Mouse (Mus musculus) midbrain, embryonic 14.5 days (tissue): ENCODE results near the gene Kcnk5. TPM values are rescaled to one million over a fixed set of nuclear protein-coding genes. Genes with fewer than 3 reads are reported as not detected.

Experiments
- ATAC-seq: fragments of 200-750 bp; cut with Nextera tagmentation; 2 replicates; pipeline ENCODE4 v1.8.0; 2017; ENCODE audit warnings: moderate number of reproducible peaks, moderate library complexity; ENCODE audit not compliant: low FRiP score, low TSS enrichment
- DNase-seq: peaks from one replicate; pipeline ENCODE4 v3.0.0-alpha.2; 2015
- H3K27ac ChIP-seq: fragments of 300-500 bp; sonication (generic); replicated peaks from 2 replicates; pipeline ENCODE4 v1.5.1; 2014; ENCODE audit warnings: mild to moderate bottlenecking, low read depth, low read length, moderate library complexity
- H3K27me3 ChIP-seq: fragments of 300-500 bp; sonication (generic); 2 replicates; pipeline ENCODE4 v1.6.1; 2014; ENCODE audit warnings: low read length, control low read depth, mixed read lengths; ENCODE audit not compliant: control insufficient read depth, insufficient read depth
- H3K36me3 ChIP-seq: fragments of 300-500 bp; sonication (generic); 2 replicates; pipeline ENCODE4 v1.6.1; 2014; ENCODE audit warnings: low read length, control low read depth; ENCODE audit not compliant: control insufficient read depth, insufficient read depth
- H3K4me1 ChIP-seq: fragments of 300-500 bp; sonication (generic); 2 replicates; pipeline ENCODE4 v1.6.1; 2014; ENCODE audit warnings: mild to moderate bottlenecking, antibody characterized with exemption, low read length, control low read depth; ENCODE audit not compliant: control insufficient read depth, insufficient read depth
- H3K4me2 ChIP-seq: fragments of 300-500 bp; sonication (generic); 2 replicates; pipeline ENCODE4 v1.6.1; 2014; ENCODE audit warnings: mild to moderate bottlenecking, low read length, moderate library complexity
- H3K4me3 ChIP-seq: fragments of 300-500 bp; sonication (generic); replicated peaks from 2 replicates; pipeline ENCODE4 v1.5.1; 2014; ENCODE audit warnings: low read depth, low read length
- H3K9ac ChIP-seq: fragments of 300-500 bp; sonication (generic); replicated peaks from 2 replicates; pipeline ENCODE4 v1.6.1; 2014; ENCODE audit warnings: mild to moderate bottlenecking, low read length, moderate library complexity
- H3K9me3 ChIP-seq: fragments of 300-500 bp; sonication (generic); 2 replicates; pipeline ENCODE4 v1.6.1; 2016; ENCODE audit warnings: low read length, control low read depth, mixed read lengths; ENCODE audit not compliant: control insufficient read depth
- WGBS: fragments of 180-500 bp; shearing (Covaris S2); extraction: QIAGEN DNeasy Blood & Tissue Kit; methylation state at CpG from one replicate; pipeline ENCODE4 v1.1.7; 2014; 5-methylcytosine and 5-hydroxymethylcytosine counted together
- polyA plus RNA-seq: library from polyadenylated mRNA; unstranded; fragments of >200 nt; fragmentation: Nextera tagmentation; extraction: Ambion mirVana; gene quantifications from 2 replicates; pipeline ENCODE4 v1.2.1, GENCODE M21; 2014

Gene Kcnk5
- 0.43 and 0.88 TPM in 2 replicates for polyA plus RNA-seq

GRCm38 (mm10) chr14:20181466-20181921, at the start of gene Kcnk5:
TSS of gene Kcnk5 (minus strand) at chr14:20181809.
- ATAC-seq (peak; percentile 87), DNase-seq (peak; percentile 90)
- WGBS = under 1% methylated on average over 36 of the region's 36 CpGs
- H3K36me3 ChIP-seq = no peaks in the 10 kb centered on the region
- no peaks in the 10 kb centered on the region for H3K9me3 ChIP-seq
- H3K27ac ChIP-seq = no peak within 1 kb of the TSS
- H3K4me3 ChIP-seq = peak within 1 kb of the TSS; percentile 55
- H3K4me2 ChIP-seq = peak within 1 kb of the TSS; percentile 92
- H3K27me3 ChIP-seq = no peaks in the 10 kb centered on the region; the same call in 1 of the 2 replicates
- peak within 1 kb of the TSS; percentile 36; the same call in 1 of the 2 replicates for H3K9ac ChIP-seq
- H3K4me1 ChIP-seq = peaks cover 12% of the 10 kb centered on the region; the same call in 1 of the 2 replicates

GRCm38 (mm10) chr14:20230063-20230491, 48.5 kb upstream of the Kcnk5 start:
- ATAC-seq = no peak
- H3K27ac ChIP-seq = no peak overlapping the region

DNA sequence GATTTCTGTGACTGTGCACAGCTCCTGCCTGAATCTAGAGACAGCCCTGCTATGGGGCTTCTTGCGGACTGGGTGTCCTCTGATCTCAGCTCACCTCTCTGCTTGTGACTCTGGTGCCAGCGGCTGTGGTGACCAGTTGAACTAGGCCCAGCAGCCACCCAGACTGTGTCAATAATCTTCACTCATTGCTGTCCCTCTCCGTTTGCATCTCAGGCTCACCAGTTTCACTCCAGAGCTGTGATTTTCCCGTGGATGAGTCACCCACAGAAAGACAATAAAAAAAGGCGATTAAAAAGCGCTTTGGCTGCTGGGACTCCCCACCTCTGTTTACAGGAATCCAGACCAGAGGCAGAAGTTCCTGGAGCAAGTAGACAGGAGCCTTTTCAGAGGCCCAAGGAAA, 47.8 kb upstream of the Kcnk5 start:
- Histone ChIP-seq H3K4me2 (no peak overlapping the region), H3K9me3 (no peaks in the 10 kb centered on the region), H3K9ac (no peak overlapping the region), H3K36me3 (no peaks in the 10 kb centered on the region), H3K27ac (no peak overlapping the region), H3K4me3 (no peak overlapping the region), H3K4me1 (peaks cover 23% of the 10 kb centered on the region), H3K27me3 (no peaks in the 10 kb centered on the region)
- DNase-seq (no peak), ATAC-seq (no peak)
- WGBS = 83% methylated on average over 6 of the region's 6 CpGs

More at GRCm38 (mm10) chr14:20230063-20230491, 48.5 kb upstream of the Kcnk5 start:
- Histone ChIP-seq H3K9ac (no peak overlapping the region), H3K36me3 (no peaks in the 10 kb centered on the region), H3K27me3 (no peaks in the 10 kb centered on the region), H3K4me2 (no peak overlapping the region), H3K4me3 (no peak overlapping the region), H3K4me1 (peaks cover 17% of the 10 kb centered on the region), H3K9me3 (no peaks in the 10 kb centered on the region)
- no peak for DNase-seq
- WGBS = 79% methylated on average over 7 of the region's 7 CpGs

DNA sequence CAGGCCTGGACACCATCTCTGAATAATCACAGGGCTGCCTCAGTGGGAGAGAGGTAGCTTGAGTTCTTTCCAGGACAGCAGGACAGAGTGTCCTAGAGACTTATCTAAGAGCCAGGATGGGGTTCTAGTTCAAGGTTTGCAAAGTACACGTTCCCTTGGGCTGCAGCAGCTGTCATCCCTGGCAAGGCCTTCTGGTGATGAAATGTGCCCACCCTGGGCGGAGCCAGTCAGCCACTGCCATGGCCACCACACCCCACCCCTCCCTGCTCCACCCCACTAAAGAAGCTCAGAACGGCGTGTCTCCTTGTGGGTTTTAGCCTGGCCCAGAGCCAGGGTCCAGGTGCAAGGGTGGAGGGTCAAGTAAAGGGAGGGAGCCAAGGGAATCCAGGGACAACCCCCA, 46.7 kb upstream of the Kcnk5 start:
- Histone ChIP-seq H3K27ac (no peak overlapping the region), H3K36me3 (no peaks in the 10 kb centered on the region), H3K4me3 (no peak overlapping the region), H3K9ac (no peak overlapping the region), H3K4me2 (no peak overlapping the region), H3K4me1 (peaks cover 25% of the 10 kb centered on the region), H3K9me3 (no peaks in the 10 kb centered on the region), H3K27me3 (no peaks in the 10 kb centered on the region)
- no peak for DNase-seq
- WGBS = 76% methylated on average over 4 of the region's 4 CpGs
- no peak for ATAC-seq

- Histone ChIP-seq H3K4me2 (no peak overlapping the region), H3K9me3 (no peaks in the 10 kb centered on the region), H3K27ac (no peak overlapping the region), H3K27me3 (no peaks in the 10 kb centered on the region), H3K4me3 (no peak overlapping the region), H3K36me3 (no peaks in the 10 kb centered on the region), H3K9ac (no peak overlapping the region), H3K4me1 (peaks cover 25% of the 10 kb centered on the region)
- ATAC-seq (no peak), DNase-seq (no peak)
- WGBS = 56% methylated on average over 2 of the region's 2 CpGs
Measured at GRCm38 (mm10) chr14:20226982-20227381, 45.4 kb upstream of the Kcnk5 start.

DNA sequence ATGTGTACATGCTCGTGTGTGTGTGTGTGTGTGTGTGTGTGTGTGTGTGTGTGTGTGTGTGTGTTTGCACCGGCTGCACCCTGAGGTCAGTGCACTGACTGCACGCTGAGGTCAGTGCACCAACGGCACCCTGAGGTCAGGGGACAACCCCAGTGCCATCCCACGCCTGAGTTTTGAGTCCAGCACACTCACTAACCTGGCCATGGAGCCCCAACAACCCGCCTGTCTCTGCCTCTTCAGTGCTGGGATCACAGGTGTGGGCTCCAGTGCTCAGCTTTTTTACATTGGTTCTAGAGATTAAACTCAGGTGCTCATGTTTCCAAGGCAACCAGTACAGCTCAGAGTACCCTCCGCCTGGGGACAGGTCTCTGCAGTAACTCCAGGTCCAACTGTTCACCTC, 44.9 kb upstream of the Kcnk5 start:
- Histone ChIP-seq H3K4me2 (no peak overlapping the region), H3K27ac (no peak overlapping the region), H3K4me3 (no peak overlapping the region), H3K27me3 (no peaks in the 10 kb centered on the region), H3K9ac (no peak overlapping the region), H3K9me3 (no peaks in the 10 kb centered on the region), H3K4me1 (peaks cover 25% of the 10 kb centered on the region), H3K36me3 (no peaks in the 10 kb centered on the region)
- 39% methylated on average over 7 of the region's 7 CpGs for WGBS
- ATAC-seq (no peak), DNase-seq (peak; percentile 37)

- Histone ChIP-seq H3K4me2 (no peak overlapping the region), H3K9ac (0 out of 2 replicates have a peak overlapping the region, but pooled peaks have one; percentile 26), H3K27me3 (no peaks in the 10 kb centered on the region), H3K4me1 (peaks cover 28% of the 10 kb centered on the region), H3K36me3 (no peaks in the 10 kb centered on the region), H3K4me3 (no peak overlapping the region), H3K9me3 (no peaks in the 10 kb centered on the region), H3K27ac (peak overlapping the region; percentile 15; the same call in 1 of the 2 replicates)
- DNase-seq (peak; percentile 75), ATAC-seq (peak; percentile 67; the same call in 1 of the 2 replicates)
- WGBS = 5% methylated on average over 4 of the region's 4 CpGs
Measured at GRCm38 (mm10) chr14:20225525-20225924, 43.9 kb upstream of the Kcnk5 start.

GRCm38 (mm10) chr14:20224576-20225218, 43.1 kb upstream of the Kcnk5 start:
- H3K4me1 ChIP-seq = peaks cover 28% of the 10 kb centered on the region
- H3K9me3 ChIP-seq = no peaks in the 10 kb centered on the region
- DNase-seq (peak; percentile 11), ATAC-seq (no peak)
- peak overlapping the region; percentile 15; the same call in 1 of the 2 replicates for H3K27ac ChIP-seq
- no peak overlapping the region for H3K9ac ChIP-seq
- 56% methylated on average over 10 of the region's 10 CpGs for WGBS
- no peaks in the 10 kb centered on the region for H3K27me3 ChIP-seq
- H3K4me3 ChIP-seq = no peak overlapping the region
- no peaks in the 10 kb centered on the region for H3K36me3 ChIP-seq
- no peak overlapping the region for H3K4me2 ChIP-seq

- Histone ChIP-seq H3K4me3 (no peak overlapping the region), H3K9ac (no peak overlapping the region), H3K27ac (no peak overlapping the region), H3K27me3 (no peaks in the 10 kb centered on the region), H3K9me3 (no peaks in the 10 kb centered on the region), H3K4me2 (no peak overlapping the region), H3K4me1 (peaks cover 28% of the 10 kb centered on the region), H3K36me3 (no peaks in the 10 kb centered on the region)
- ATAC-seq (no peak), DNase-seq (peak; percentile 67)
- WGBS = 18% methylated on average over 4 of the region's 4 CpGs
Measured at GRCm38 (mm10) chr14:20224163-20224562, 42.6 kb upstream of the Kcnk5 start.
